39 mouse cellular contexts compared by ENCODE assay signal in the genomic region with DNA sequence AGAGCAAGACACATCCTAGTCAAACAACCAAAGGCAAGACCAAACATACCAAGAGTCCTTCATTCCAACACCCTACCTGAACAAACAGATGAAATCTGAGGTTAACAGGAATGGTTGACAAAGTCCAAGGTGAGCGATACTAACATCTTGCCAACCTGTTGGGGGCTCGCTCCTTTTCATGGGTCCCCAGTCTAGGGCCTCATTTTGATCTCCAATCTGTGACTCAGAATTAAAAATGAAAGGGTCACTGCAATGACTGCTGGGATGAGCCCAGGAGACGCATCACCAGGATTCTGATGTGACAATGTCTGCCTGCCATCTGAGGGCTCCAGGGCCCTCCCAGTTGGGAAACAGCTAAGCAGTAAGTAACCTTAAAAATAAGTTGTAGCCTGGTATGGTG. TPM values are rescaled to one million over a fixed set of nuclear protein-coding genes. Genes with fewer than 3 reads are reported as not detected.
"Had no signal": no experiment of that assay in that cellular context is flagged by ENCODE, and none has a peak within 500 bp of the region (broad histone marks: within the 10 kb centered on the region; RNA-seq: fewer than 3 reads in every experiment).

A gene (plus strand): TSS at position 301 of the 400 bp plus-strand sequence.

- DNase-seq: cerebellum, adult 2 months; cerebellum, adult 8-10 months; cerebellum, adult 9-10 months; cerebellum, adult 9-11 months; cerebellum, postnatal 10 days; cerebellum, postnatal 14 days; cerebellum, postnatal 25 days; cerebellum, postnatal 36 days; embryo, embryonic 11 days; forebrain, postnatal 0 days; gastrocnemius, adult 2 months; gastrocnemius, postnatal 10 days; gastrocnemius, postnatal 14 days; gastrocnemius, postnatal 25 days; gastrocnemius, postnatal 36 days; heart, adult 18-20 months; heart, adult 2 months had no signal

- H3K4me3 ChIP-seq: embryonic facial prominence, embryonic 10.5 days; embryonic facial prominence, embryonic 12.5 days; embryonic facial prominence, embryonic 13.5 days; embryonic facial prominence, embryonic 15.5 days; erythroblast, embryonic 14.5 days; forebrain, embryonic 10.5 days; forebrain, embryonic 12.5 days; forebrain, embryonic 13.5 days; forebrain, embryonic 15.5 days; gastrocnemius, adult 2 months; heart, adult 2 months had no signal

- H3K27ac ChIP-seq: embryonic facial prominence, embryonic 10.5 days; embryonic facial prominence, embryonic 12.5 days; embryonic facial prominence, embryonic 13.5 days; embryonic facial prominence, embryonic 15.5 days; forebrain, embryonic 10.5 days; forebrain, embryonic 12.5 days; forebrain, embryonic 13.5 days; forebrain, embryonic 15.5 days; gastrocnemius, adult 2 months; heart, adult 2 months had no signal

- H3K36me3 ChIP-seq: embryonic facial prominence, embryonic 10.5 days; embryonic facial prominence, embryonic 12.5 days; embryonic facial prominence, embryonic 13.5 days; embryonic facial prominence, embryonic 15.5 days; forebrain, embryonic 10.5 days; forebrain, embryonic 12.5 days; forebrain, embryonic 15.5 days had no signal

- H3K27me3 ChIP-seq: embryonic facial prominence, embryonic 12.5 days; embryonic facial prominence, embryonic 13.5 days; embryonic facial prominence, embryonic 15.5 days; forebrain, embryonic 12.5 days; forebrain, embryonic 13.5 days; forebrain, embryonic 15.5 days had no signal

- H3K4me1 ChIP-seq: embryonic facial prominence, embryonic 10.5 days; embryonic facial prominence, embryonic 12.5 days; embryonic facial prominence, embryonic 13.5 days; embryonic facial prominence, embryonic 15.5 days; forebrain, embryonic 10.5 days; forebrain, embryonic 12.5 days; forebrain, embryonic 13.5 days; forebrain, embryonic 15.5 days had no signal

RNA-seq across cellular contexts. Expression of the gene that starts here (rescaled TPM):
- total RNA-seq: common myeloid progenitor, adult 5-6 weeks; forebrain, postnatal 0 days; gastrocnemius, adult 18-20 months; gastrocnemius, adult 2 months; gastrocnemius, adult 8-10 months; gastrocnemius, postnatal 10 days; gastrocnemius, postnatal 14 days; gastrocnemius, postnatal 25 days; gastrocnemius, postnatal 36 days; gastrocnemius, postnatal 4 days; granulocyte monocyte progenitor cell, adult 5-6 weeks; heart, adult 18-20 months; heart, adult 2 months had no signal
- polyA plus RNA-seq: cerebellum, adult 2 months; cortical plate, adult 2 months; embryonic facial prominence, embryonic 10.5 days; embryonic facial prominence, embryonic 11.5 days; embryonic facial prominence, embryonic 12.5 days; embryonic facial prominence, embryonic 13.5 days; embryonic facial prominence, embryonic 14.5 days; embryonic facial prominence, embryonic 15.5 days; erythroblast, embryonic 14.5 days; forebrain, embryonic 10.5 days; forebrain, embryonic 11.5 days; forebrain, embryonic 12.5 days; forebrain, embryonic 13.5 days; forebrain, embryonic 14.5 days; forebrain, embryonic 15.5 days; forebrain, embryonic 16.5 days; forebrain, postnatal 0 days; frontal cortex, adult 2 months; gonadal fat pad, adult 2 months; heart, adult 2 months had no signal
